Mouse (Mus musculus): ENCODE results near the gene Ppp1r14a.

GRCm38 (mm10) chr7:29251166-29251565 is 37.9 kb upstream of the Ppp1r14a start:
- TF ChIP-seq POLR2A (IDR thresholded peaks at IDR 0.05; ENCODE audit: control insufficient read depth in 1 of 2, insufficient read depth in 1 of 2, low read depth in 1 of 2, low read length in 2 of 2, poor library complexity in 1 of 2) (no peak), CTCF (IDR thresholded peaks at IDR 0.05 in 2 of 3, conservative IDR thresholded peaks at IDR 0.05 in 1 of 3; ENCODE audit: control insufficient read depth in 1 of 3, insufficient read depth in 1 of 3, low read depth in 2 of 3, low read length in 3 of 3, poor library complexity in 1 of 3, severe bottlenecking in 1 of 3) (no peak), EP300 (IDR thresholded peaks at IDR 0.05; ENCODE audit: low read depth in 1 of 2, low read length in 2 of 2) (no peak)

All from MEL (cell line).